Mouse (Mus musculus) retina, adult 2 months (tissue): ENCODE results near the gene Casp3.

Source experiments
- DNase-seq: peaks from one replicate; pipeline ENCODE4 v3.0.0-alpha.2; 2012; ENCODE audit warnings: low read depth, low spot score

The Casp3 gene

DNA sequence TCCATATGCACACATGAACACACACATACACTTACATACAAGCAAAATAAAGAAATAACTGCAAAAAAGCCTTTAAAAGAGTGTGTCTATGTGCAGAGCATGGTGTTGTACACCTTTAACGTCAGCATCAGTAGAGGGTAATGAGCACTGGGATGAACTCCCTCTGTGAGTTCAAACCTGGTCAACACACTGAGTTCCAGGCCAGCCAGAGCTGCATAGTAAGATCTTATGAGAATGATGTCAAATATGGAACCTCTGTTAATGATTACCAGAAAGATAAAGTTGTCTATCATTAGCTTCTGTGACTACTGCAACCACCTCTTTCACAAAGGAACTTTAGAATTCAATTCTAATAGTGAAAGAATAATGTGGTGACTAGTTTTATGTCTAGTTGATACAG, 10.2 kb upstream of the Casp3 start:
- no peak for DNase-seq

GRCm38 (mm10) chr8:46611557-46611956, 5.5 kb upstream of the Casp3 start:
- DNase-seq = no peak

GRCm38 (mm10) chr8:46612913-46613312, 4.2 kb upstream of the Casp3 start:
- DNase-seq = no peak

GRCm38 (mm10) chr8:46613377-46613776, 3.7 kb upstream of the Casp3 start:
- DNase-seq = no peak

- DNase-seq = no peak
Observed at GRCm38 (mm10) chr8:46615936-46616335, 1.2 kb upstream of the Casp3 start.

- DNase-seq = no peak
Observed at GRCm38 (mm10) chr8:46617690-46618620, 864 bp downstream of the Casp3 start.

DNA sequence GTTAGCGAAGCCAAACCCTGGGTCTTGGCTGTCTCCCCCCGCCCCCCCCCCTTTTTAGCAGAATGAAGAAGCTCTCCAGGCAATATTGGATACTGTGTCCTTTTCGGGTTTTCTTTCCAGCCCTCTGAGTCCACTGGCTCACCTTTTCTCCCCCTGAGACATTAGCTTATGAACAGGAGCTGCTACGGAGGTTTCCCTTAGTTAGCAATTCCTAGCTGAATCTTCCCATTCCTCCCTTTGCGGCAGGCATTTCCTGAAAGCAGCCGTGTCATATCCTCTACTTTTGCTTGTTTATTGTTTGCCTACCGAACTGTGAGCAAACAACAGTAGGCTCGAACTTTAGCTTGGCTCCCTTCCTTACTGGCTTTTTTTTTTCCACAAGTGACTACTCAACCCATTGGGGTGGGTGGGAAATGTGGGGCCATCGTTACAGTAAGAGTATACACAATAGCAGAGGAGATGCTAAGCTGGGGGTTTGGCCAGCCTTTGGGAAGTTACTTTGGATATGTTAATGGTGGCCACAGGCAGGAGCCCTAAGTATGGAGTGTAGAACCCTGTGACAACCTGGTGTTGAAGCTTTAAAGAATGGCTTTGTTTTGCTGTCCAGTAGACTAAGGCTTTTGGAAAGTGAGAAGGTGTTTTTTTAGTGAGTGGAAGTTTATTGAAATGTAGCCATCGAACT, 1.7 kb downstream of the Casp3 start:
- no peak for DNase-seq

GRCm38 (mm10) chr8:46622446-46623270, 5.6 kb downstream of the Casp3 start:
- no peak for DNase-seq

DNA sequence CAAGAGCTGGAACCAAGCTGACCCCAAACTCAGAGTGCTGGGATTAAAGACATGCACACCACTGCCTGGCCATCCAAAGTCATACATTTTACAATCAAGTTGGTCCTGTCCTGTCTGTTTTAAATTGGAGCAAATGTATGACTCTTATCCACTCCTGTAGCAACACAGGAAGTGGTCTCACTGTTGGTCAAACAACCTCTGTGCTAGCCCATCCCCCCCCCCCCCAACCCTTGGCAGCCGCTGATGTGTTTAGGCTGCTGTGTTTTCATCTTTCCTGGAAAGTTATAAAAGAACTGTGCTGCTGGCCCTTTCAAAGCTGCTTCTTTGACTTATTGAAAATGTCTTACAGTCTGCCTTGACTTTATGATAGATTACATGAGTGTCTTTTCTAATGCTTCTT, 8.1 kb downstream of the Casp3 start:
- no peak for DNase-seq

DNA sequence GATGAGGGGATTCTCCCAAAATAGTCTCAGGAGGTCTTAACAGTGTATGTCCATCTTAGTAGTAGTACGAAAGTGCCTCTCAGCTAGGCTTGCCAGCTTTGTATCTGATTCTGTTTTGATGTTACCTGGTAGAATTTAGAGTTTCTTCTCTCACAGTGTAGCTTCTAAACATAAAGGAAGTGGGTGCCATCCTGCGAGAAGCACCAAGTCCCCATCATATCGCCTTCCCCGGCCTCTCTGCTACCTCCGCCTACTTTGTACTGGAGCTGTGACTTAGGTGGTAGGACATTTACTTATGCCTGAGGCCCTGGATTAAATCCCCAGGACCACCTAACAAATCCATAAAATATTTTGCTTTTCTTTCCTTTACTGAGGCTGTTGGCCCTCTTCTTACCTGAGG, 9.6 kb downstream of the Casp3 start:
- DNase-seq = no peak

DNA sequence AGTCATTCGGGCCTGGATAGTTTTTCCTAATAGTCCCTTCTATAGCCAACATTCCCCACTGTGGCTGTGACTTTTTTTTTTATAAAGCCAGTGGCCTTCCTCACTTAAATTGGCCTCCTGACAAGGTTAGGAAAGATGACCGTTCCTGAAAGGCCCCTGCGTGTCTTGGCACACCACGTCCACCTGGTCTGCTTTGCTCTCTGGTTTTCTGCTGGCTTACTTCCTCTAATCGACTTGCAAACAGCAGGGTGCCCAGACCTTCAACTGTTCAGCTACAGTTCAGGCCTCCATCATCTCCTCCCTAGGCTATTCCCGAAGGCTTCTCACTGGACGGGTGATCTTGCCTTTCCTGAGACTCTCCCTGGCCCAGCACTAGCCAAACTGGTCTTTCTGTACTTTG, 10.8 kb downstream of the Casp3 start:
- DNase-seq = no peak

GRCm38 (mm10) chr8:46628645-46629044, 11.6 kb downstream of the Casp3 start:
- no peak for DNase-seq

GRCm38 (mm10) chr8:46630422-46630821, 13.3 kb downstream of the Casp3 start:
- DNase-seq = no peak

GRCm38 (mm10) chr8:46630932-46631331, 13.8 kb downstream of the Casp3 start:
- DNase-seq = no peak

GRCm38 (mm10) chr8:46639010-46639571, 22.0 kb downstream of the Casp3 start:
- no peak for DNase-seq

GRCm38 (mm10) chr8:46639852-46640251, 22.8 kb downstream of the Casp3 start:
- DNase-seq = no peak

DNA sequence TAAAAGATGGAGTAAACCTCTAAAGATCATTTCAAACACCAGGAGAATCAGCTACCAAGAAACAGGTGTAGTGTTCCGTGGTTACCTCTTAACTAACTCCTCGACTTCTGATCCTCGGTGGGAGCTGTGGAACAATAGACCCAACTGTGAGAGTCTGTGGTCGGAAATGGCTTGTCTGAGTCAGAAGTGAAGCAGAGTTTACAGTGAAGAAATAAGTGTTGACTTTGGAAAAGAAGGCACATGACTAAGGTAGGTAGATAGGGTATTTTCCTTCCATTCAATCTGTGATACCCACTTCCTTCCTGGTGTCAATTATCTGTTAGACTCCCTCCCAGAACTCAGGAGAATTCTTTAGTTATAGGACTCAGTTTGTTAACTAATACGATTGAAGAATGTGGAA, 24.2 kb downstream of the Casp3 start:
- DNase-seq = no peak

DNA sequence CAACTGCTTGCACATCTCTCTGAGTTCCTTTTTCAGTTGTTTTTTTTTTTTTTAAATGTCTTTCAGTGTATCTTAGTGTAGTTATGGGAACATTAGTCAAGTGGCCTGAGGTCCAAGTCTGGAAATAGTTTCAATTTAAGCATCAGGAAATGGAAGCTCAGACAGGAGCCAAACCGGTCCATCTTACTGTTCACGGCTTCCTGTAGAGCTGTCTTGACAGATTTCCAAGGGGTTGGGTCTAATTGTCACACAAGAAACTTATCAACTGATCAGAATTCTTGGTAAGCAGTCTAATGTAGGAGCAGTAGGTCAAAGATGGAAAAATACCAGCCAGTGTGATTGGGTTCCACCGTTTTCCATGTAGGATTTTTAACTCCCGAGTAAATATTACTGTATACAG, 31.3 kb downstream of the Casp3 start:
- DNase-seq = no peak

GRCm38 (mm10) chr8:46651872-46652271, 34.8 kb downstream of the Casp3 start:
- no peak for DNase-seq

- no peak for DNase-seq
Observed at GRCm38 (mm10) chr8:46655919-46656318, 38.8 kb downstream of the Casp3 start.

DNA sequence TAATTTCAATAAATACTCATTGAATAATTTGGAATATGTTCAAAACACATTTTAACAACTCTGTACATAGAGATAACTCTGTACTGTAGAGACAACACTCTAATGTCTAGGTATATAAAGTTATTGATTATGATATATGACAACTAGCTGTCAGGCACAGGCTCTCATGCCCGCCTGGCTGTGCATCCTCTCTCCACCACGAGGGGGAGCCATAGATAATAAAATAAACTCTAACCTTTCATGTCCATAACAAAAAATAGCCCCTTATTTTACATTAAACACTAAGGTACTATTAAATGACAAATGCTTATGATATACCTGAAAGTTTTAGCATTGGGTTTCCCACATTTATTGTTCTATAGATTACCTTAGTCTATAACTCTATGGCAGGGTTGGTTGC, 54.4 kb downstream of the Casp3 start:
- DNase-seq = peak; percentile 23
